Mouse (Mus musculus): Measurements from ENCODE around the gene Ufd1.

Ufd1 gene

GRCm38 (mm10) chr16:18811468-18812384 lies at the start of gene Ufd1, which contains the start of gene Cdc45:
Ufd1 (plus strand) TSS chr16:18811779.
Cdc45 (minus strand) TSS chr16:18811987.
- peak; percentile 87 to 90 for DNase-seq (ENCODE audit: low spot score in 2 of 2)

DNA sequence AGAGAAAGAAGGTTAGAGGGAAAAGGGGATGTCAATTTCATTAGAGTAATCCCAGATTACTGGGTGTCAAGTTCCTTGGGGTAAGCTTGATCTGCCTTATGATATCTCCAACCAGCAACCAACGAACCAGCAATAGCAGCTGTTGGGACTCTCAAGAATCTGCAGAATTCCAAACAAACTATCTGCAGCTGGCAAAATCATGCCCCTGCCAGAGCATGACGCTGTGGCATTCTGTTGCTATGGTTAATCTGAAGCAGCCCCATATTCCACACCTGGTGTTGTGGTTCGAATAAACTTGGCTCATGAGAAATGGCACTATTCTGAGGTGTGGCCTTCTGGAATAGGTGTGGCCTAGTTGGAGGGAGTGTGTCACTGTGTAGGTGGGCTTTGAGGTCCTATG lies 48.6 kb upstream of the Ufd1 start:
- no peak for DNase-seq (ENCODE audit: low spot score in 2 of 2)

DNA sequence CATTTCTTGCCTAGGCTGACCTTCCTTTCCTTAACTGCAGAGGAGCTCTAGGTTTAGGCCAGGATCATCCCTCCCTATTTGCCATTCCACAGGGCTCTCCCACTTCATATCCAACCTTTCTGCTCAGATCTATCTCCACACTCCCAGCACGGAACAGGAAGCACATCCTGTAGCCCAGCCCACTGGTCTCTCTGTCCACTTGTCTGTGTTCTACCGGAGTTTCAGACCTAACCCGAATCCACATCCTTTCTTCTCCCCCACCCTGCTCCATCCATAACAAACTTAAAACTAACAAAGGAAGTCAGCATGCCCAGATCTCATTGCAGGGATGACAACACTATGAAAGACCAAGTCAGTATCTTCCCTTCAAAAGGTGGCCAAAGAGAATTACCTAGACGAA lies 45.2 kb upstream of the Ufd1 start:
- no peak for DNase-seq (ENCODE audit: low spot score in 2 of 2)

DNA sequence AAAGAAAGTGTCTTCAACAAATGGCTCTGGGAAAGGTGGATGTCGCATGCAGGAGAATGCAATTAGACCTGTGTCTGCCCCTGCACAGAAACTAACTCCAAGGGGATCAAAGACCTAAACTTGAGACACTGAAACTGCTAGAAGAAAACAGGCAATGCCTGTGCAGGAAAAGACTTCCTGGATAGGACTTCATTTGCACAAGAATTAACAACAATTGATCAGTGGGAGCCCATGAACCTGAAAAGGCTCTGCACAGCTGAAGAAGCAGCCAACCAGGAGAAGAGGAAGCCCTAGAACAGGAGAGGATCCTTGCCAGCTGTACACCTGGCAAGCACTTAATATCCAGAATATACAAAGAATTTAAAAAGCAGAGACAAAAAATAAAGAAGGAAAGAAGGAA lies 42.1 kb upstream of the Ufd1 start:
- DNase-seq (ENCODE audit: low spot score in 2 of 2), result no peak

GRCm38 (mm10) chr16:18773936-18774335 lies 37.6 kb upstream of the Ufd1 start:
- no peak for DNase-seq (ENCODE audit: low spot score in 2 of 2)

GRCm38 (mm10) chr16:18775621-18776555 lies 35.7 kb upstream of the Ufd1 start:
- peak in 1 of 2 experiments; percentile 14 for DNase-seq (ENCODE audit: low spot score in 2 of 2)

DNA sequence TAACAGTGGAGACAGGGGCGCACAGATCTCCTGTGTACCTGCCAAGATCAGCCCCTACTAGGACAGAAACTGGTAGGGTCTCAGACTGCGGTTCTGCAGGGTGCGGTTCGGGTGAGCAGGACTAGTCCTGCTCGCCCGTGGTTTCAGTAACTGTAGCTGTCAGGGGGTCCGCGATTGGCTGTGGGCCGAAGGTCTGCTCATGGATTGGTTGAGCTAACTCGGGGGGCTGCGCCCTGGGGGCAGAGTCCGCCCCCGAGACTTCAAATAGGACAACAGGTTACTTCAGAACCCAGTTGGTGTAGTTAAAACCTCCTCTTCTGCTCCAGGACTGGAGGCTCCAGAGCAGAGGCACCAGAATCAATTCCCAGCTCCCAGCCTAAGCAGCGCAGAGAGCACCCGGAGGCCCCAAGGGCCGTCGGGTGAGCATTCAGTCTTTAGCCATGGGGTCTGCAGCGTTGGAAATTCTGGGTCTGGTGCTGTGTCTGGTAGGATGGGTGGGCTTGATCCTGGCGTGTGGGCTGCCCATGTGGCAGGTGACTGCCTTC lies 35.0 kb upstream of the Ufd1 start, which contains the start of gene Cldn5:
Gene Cldn5 (plus strand): TSS at position 292 of the 545 bp plus-strand sequence.
- peak in 1 of 2 experiments; percentile 44 for DNase-seq (ENCODE audit: low spot score in 2 of 2)

DNA sequence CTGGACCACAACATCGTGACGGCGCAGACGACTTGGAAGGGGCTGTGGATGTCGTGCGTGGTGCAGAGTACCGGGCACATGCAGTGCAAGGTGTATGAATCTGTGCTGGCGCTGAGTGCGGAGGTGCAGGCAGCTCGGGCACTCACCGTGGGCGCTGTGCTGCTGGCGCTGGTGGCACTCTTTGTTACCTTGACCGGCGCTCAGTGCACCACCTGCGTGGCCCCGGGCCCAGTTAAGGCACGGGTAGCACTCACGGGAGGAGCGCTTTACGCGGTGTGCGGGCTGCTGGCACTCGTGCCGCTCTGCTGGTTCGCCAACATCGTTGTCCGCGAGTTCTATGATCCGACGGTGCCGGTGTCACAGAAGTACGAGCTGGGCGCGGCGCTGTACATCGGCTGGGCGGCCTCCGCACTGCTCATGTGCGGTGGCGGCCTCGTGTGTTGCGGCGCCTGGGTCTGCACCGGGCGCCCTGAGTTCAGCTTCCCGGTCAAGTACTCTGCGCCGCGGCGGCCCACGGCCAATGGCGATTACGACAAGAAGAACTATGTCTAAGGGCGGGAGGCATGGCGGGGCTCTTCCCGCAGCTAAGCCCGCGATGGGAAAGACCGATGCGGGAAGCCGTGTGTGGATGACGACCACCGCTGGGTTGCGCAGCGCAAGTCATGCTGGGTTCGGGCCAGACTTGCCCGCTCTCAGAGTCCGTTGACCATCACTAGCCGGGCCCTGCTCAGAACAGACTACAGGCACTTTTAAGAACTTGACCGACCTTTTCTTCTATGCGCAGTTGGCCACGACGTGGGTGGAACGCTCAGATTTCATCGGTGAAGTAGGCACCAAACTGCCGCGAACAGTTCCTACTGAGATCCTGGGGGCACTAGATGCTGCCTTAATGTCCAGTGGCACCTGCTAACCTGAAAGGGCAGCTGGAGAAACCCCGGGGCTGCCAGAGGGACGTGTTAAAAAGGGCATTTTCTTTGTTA lies 34.2 kb upstream of the Ufd1 start:
- no peak for DNase-seq (ENCODE audit: low spot score in 2 of 2)

GRCm38 (mm10) chr16:18778461-18778860 lies 33.1 kb upstream of the Ufd1 start:
- no peak for DNase-seq (ENCODE audit: low spot score in 2 of 2)

DNA sequence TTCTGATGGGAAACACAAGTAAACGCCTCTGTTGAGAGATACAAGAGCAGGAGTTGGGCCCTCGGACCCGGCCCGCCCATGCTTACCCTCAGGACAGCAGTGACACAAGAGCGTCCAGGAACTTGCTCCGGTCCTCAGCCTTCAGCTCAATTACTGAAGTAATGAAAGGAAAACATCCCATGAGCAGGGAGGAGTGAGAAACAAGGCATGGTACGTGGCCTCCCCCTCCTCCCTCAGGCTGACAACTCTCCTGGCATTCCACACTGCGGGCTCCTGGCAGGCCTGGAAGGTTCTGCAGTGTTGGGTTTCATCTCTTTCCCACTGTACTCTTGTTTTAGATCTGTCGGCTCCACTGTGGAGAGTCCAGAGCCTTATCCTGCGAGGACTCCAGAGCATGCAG lies 29.8 kb upstream of the Ufd1 start:
- no peak for DNase-seq (ENCODE audit: low spot score in 2 of 2)

DNA sequence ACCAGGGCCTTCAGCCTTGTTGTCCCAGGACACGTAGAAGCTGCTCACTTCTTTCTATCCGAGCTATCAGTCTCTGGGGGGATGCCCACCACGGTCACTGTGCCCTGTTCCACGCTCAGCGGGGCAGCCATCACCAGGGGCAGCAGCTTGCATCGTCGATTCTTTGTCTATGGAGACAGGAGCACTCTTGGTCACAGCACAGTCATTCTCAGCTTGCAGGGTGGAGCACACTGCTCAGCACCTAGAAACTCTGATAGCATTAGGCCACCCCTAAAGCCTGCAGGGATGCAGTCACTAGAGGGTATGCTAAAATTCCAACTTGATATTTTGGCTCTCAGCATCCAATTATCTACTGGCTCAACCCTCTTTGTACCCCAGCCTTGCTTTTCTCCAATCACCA lies 26.6 kb upstream of the Ufd1 start:
- DNase-seq (ENCODE audit: low spot score in 2 of 2), result no peak

DNA sequence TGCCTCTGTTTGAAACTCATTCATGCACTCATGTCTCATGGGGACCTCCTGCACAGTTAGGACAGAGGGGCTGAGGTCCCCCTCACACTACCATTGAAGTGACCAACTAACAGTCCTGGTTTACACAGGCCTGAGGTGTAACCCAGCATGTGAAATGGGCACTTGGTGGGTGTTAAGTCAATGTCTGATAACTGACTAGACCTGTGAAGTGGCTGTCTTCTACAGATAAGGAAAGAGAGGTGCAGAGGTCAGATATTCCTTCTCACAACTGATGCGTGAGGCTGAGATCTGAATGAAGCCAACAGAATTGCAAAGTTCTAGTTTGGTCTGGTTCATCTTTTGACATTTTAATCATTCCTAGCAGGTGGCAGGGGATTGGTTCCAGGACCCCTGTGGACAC lies 26.1 kb upstream of the Ufd1 start:
- no peak for DNase-seq (ENCODE audit: low spot score in 2 of 2)

GRCm38 (mm10) chr16:18786652-18787051 lies 24.9 kb upstream of the Ufd1 start:
- DNase-seq (ENCODE audit: low spot score in 2 of 2), result no peak

DNA sequence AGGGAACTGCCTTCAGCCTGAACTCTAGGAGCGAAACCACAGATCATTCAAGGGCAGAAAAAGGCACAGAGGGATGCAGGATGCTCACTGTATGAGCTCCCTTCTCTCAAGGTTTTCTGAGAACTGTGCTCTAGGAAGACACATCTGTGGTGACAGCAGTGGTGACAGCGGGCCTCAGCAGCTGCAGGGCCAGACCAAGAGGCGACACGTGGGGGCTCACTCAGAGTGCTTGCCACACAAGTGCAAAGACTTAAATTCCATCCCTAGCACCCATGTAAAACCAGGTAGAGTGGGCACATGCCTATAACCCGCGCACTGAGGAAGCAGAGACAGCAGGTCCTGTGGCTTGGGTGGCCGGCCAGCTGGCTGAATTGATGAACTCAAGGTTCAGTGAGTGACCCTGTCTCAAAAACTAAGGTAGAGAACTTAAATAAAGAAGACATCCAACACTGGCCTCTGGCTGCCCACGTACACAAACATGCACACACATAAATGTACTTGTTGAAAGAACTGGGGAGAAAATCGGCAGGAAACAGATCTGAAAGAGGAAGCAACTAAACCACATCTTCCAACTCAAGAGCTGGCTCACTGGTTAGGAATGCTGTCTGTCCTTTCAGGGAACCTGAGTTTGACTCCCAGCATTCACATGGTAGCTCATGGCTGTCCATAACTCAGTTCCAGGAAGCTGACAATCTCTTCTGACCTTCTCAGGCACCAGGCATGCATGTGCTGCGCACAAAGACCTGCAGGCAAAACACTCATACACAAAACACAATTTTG lies 22.8 kb upstream of the Ufd1 start:
- DNase-seq (ENCODE audit: low spot score in 2 of 2), result no peak

DNA sequence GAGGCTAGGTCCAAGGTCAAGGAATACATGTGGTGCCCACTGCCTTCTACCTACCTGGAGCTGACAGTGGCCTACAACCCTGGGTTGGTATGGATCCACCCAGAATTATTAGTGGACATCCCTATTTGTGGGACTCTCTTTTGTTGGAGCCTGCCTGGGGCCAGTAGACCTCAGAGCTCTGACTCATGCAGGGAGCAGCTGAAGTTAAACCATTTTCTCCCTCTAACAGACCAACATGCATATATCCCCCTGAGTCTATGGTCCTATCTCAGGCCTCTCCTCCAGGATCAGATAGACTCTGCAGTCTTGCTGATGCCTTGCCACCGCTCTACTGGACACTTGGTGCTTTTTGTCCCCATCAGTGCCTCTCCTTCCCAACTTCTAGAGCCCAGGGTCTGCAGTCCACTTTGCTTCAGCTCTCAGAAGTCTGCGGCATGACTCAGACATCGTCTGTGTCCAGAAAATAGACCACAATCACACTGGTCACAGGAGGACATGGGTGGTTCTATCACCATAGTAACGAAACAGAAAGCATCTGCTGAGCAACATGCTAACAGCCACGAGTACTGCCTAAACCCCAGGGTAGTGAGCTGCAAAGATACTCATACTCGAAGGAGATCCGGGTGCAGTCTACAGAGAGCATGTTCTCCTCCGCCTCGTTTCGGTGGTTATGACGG lies 16.2 kb upstream of the Ufd1 start:
- DNase-seq (ENCODE audit: low spot score in 2 of 2), result no peak

DNA sequence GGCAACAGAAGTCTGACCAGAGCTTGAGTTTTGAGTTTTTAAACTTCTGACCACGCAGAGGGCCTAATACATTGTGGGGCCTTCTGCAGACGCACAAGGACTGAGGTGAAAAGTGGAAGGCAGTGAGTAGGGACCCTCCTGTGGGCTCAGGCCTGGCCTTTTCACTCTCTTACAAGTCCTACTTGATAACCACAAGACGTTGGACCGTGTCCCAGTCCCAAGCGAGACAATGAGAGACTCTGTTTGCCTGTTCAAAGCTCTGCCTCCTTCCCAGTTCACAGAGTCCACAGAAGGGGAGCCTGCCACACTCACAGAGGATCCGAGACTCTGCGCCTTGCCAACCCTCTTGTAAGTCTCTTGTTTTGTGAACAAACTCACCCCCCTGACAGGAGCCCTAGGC lies 14.9 kb upstream of the Ufd1 start:
- DNase-seq (ENCODE audit: low spot score in 2 of 2), result no peak

- DNase-seq (ENCODE audit: low spot score in 2 of 2), result no peak
Observed at GRCm38 (mm10) chr16:18798151-18798550, 13.4 kb upstream of the Ufd1 start.

DNA sequence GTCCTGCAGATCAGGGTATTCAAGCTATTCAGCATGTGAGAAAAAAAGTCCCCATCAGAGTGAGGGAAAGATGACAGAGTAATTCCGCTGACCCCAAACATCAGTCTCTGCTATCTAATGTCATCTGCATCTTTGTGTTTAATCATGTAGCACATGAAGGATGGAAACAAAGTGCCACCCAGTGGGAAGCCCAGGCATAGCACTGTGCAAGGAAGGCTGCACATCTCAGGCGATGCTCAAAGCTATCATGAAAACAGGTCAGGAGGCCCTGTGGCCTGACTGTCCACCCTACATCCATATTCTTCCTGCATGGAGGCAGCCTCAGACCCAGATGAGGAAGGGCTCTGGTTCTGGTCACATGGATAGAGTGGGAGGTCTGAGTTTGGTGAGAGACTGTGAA lies 12.7 kb upstream of the Ufd1 start:
- peak; percentile 33 to 52 for DNase-seq (ENCODE audit: low spot score in 2 of 2)

GRCm38 (mm10) chr16:18805746-18806145 lies 5.8 kb upstream of the Ufd1 start:
- no peak for DNase-seq (ENCODE audit: low spot score in 2 of 2)
